In the genomic region with DNA sequence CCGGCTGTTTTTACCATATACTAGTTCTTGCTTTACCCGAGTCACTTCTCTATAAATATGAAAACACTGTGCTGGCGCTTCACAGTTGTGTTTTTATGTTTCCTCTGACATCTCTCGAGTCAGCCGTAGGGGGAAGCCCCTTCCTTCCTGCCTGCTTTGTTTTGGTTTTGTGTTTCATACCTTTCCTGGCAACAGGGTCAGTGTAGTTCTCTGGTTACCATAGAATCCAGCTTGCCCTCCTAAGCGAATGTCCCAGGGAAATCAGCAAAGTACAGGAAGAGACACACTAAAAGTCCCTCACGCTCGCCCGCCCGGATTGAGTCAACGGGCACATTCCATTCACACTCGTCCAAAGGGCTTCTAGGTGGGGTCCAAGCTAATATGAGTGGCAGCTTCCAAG, we compare ENCODE assay signal across 8 mouse cellular contexts.
DNase-seq lines count a peak whose midpoint lies in the region; ATAC-seq and TF ChIP-seq lines count a peak whose summit lies in the region.

No protein-coding gene starts in this region.

- intact Hi-C loops in gastrocnemius, postnatal 14 days (cut with DNase I; ENCODE audit: low total_unique reads) = no loop called here

- no peak for ATAC-seq in hindbrain, postnatal 0 days
- no peak for ATAC-seq in liver, embryonic 13.5 days (ENCODE audit: low read depth)
- peak; percentile 95 for ATAC-seq in neutrophil, adult 5-6 weeks (ENCODE audit: extremely low read depth, insufficient number of reproducible peaks, low FRiP score, poor library complexity, severe bottlenecking)

- H3K27me3 ChIP-seq in testis, adult 2 months (ENCODE audit: control insufficient read depth, insufficient read depth, low read length) = no peaks in the 10 kb centered on the region
- no peaks in the 10 kb centered on the region for H3K27me3 ChIP-seq in hindbrain, postnatal 0 days (ENCODE audit: insufficient read depth, low read length)
- no peaks in the 10 kb centered on the region for H3K27me3 ChIP-seq in liver, embryonic 13.5 days

- H3K4me2 ChIP-seq in hindbrain, postnatal 0 days (ENCODE audit: low read depth, low read length) = 0 out of 2 replicates have a peak overlapping the region, but pooled peaks have one; percentile 11
- H3K4me2 ChIP-seq in liver, embryonic 13.5 days = peak overlapping the region; percentile 12; the same call in 1 of the 2 replicates

- 42% methylated on average over 12 of the region's 12 CpGs for WGBS in hindbrain, postnatal 0 days
- 17% methylated on average over 12 of the region's 12 CpGs for WGBS in liver, embryonic 13.5 days (ENCODE audit: insufficient replicate concordance)

- TF ChIP-seq POLR2A in testis, adult 2 months (IDR thresholded peaks at IDR 0.05; ENCODE audit: control insufficient read depth, low read depth, low read length) = no peak

- 0 out of 2 replicates have a peak, but pooled peaks cover 4% of the 10 kb centered on the region for H3K4me1 ChIP-seq in testis, adult 2 months (ENCODE audit: control insufficient read depth, insufficient read depth, low read length)
- no peaks in the 10 kb centered on the region for H3K4me1 ChIP-seq in hindbrain, postnatal 0 days (ENCODE audit: insufficient read depth, low read length)
- no peaks in the 10 kb centered on the region for H3K4me1 ChIP-seq in liver, embryonic 13.5 days (replicated peaks)

- no peaks in the 10 kb centered on the region for H3K36me3 ChIP-seq in testis, adult 2 months (ENCODE audit: control insufficient read depth, insufficient read depth, low read length)
- no peaks in the 10 kb centered on the region for H3K36me3 ChIP-seq in hindbrain, postnatal 0 days (ENCODE audit: insufficient read depth, low read length)
- no peaks in the 10 kb centered on the region for H3K36me3 ChIP-seq in liver, embryonic 13.5 days

- no peak for TF ChIP-seq CTCF in testis, adult 2 months (IDR thresholded peaks at IDR 0.05; ENCODE audit: control insufficient read depth, insufficient read depth, insufficient replicate concordance, low read depth, low read length)
- no peak for TF ChIP-seq CTCF in hindbrain, postnatal 0 days (IDR thresholded peaks at IDR 0.05; ENCODE audit: low read depth)

- no peak overlapping the region for H3K27ac ChIP-seq in testis, adult 2 months (ENCODE audit: control insufficient read depth, insufficient read depth, low read depth, low read length)
- no peak overlapping the region for H3K27ac ChIP-seq in hindbrain, postnatal 0 days
- H3K27ac ChIP-seq in liver, embryonic 13.5 days = no peak overlapping the region

- H3K9me3 ChIP-seq in hindbrain, postnatal 0 days (ENCODE audit: low read length) = no peaks in the 10 kb centered on the region
- H3K9me3 ChIP-seq in liver, embryonic 13.5 days (replicated peaks) = no peaks in the 10 kb centered on the region

- no peak overlapping the region for H3K9ac ChIP-seq in hindbrain, postnatal 0 days (replicated peaks; ENCODE audit: low read length)
- no peak overlapping the region for H3K9ac ChIP-seq in liver, embryonic 13.5 days

- no peak for DNase-seq in testis, postnatal 10 days (ENCODE audit: low spot score)
- peak; percentile 36 for DNase-seq in gastrocnemius, postnatal 14 days
- DNase-seq in hindbrain, postnatal 0 days (ENCODE audit: low spot score) = no peak
- no peak for DNase-seq in liver, embryonic 13.5 days
- no peak for DNase-seq in cerebellum, adult 18-20 months
- no peak for DNase-seq in cerebellum, adult 11-12 months

- peak overlapping the region; percentile 8; the same call in 1 of the 2 replicates for H3K4me3 ChIP-seq in testis, adult 2 months (ENCODE audit: control insufficient read depth, low read depth, low read length)
- H3K4me3 ChIP-seq in hindbrain, postnatal 0 days (ENCODE audit: low read length) = no peak overlapping the region
- no peak overlapping the region; the same call in 1 of the 2 replicates for H3K4me3 ChIP-seq in liver, embryonic 13.5 days (replicated peaks)
